Mouse (Mus musculus) forelimb bud, embryonic 11.5 days (tissue): ENCODE measurements at regions not wholly inside any gene's neighbourhood (a gene's known extent, or its start where the extent isn't known, plus 50 kb on each side); places are given as distances from the start of the nearest gene placed in this dataset.
"Not testable (repeated sequence)": the region's sequence is repeated elsewhere in the genome, so short reads cannot be mapped to it uniquely, and the experiment has no call there.

Experiments
- DNase-seq: peaks from one replicate; pipeline ENCODE4 v3.0.0-alpha.2; 2012; ENCODE audit warnings: low read depth, low spot score

DNA sequence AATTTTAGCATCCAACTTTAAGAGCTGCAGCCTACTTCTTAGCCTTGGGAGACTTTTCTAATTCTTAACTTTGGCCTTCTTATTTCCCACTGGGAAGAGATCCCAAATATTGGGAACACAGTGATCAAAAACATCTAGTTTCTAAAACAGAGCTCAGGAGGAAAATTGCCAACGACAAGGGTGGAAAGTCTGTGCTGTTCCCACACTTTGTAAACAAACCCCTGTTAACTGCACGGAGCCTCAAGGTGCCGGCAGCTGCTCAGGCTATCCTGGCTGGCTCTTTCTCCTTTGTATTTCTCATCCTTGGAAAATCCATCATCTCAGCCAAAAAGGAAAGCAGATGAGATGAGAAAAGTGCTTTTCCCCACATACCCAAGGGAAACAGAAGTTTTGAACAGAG lies 84.9 kb downstream of the Impad1 start:
- DNase-seq: no peak

DNA sequence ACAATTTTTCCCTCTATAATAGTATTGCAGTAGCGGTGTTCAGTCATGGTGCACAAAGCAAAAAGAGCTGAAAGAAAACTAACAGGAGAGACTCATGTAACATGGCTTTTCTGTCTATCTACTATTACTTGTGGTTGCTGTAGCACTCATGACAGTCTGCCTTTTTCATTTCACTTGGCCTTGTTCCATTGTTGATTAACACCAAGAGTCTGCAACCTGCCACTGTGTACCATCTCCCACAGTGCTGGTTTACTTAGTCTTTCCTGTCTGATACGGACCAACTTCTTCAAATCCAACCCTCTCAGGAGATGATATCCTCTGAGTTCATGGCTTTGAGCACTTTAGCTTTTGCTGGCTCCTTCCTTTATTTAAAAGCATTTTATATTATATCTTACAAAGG lies 94.1 kb downstream of the Impad1 start:
- no peak for DNase-seq

GRCm38 (mm10) chr4:4695413-4695812 lies 97.7 kb downstream of the Impad1 start:
- DNase-seq: no peak

GRCm38 (mm10) chr4:4686920-4687319 lies 106.2 kb downstream of the Impad1 start:
- peak; percentile 4 for DNase-seq

- no peak for DNase-seq
Measured at GRCm38 (mm10) chr4:4674607-4675006, 118.5 kb downstream of the Impad1 start.

- DNase-seq: no peak
Measured at GRCm38 (mm10) chr4:4650251-4650650, 142.9 kb downstream of the Impad1 start.

DNA sequence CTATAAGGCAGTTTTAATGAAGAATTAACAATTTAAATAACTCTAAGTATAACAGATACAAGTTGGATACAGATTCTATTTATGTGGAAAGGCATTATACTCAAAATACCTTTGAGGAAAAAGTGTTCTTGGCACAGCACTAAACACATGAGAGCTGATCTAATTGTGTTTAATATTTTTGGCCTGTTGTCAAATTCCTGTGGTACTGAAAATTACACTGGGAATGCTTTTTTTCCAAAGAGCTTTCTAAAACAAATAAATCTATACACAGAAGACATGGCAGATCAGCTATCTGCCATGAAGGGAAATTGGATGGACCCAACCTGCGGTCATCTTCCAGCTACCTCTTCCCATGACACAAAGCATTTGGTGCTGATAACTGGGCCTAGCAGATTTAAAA lies 147.9 kb downstream of the Impad1 start:
- DNase-seq: no peak

GRCm38 (mm10) chr4:4636258-4636657 lies 156.9 kb downstream of the Impad1 start:
- peak; percentile 9 for DNase-seq

- DNase-seq: no peak
Measured at GRCm38 (mm10) chr4:4635856-4636255, 157.3 kb downstream of the Impad1 start.

DNA sequence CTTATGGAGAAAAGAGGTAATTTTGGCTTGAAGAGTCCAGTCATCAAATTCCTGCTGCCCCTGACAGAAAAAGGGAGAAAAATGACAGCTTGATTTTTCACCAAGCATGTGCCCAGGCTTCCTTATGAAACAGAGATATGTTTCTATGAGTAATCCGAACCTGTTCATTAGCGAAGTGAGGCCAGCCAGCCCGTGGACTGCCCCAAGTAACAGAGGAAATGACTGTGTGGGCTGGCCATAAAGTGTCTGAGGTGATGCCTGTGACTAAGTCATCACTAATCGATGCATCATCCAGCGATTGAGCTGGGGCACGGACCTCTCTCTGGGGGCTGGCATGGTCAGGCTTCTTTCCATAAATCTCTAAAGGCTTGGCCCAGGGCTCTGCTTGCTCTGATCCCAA lies 157.8 kb downstream of the Impad1 start:
- peak; percentile 27 for DNase-seq

DNA sequence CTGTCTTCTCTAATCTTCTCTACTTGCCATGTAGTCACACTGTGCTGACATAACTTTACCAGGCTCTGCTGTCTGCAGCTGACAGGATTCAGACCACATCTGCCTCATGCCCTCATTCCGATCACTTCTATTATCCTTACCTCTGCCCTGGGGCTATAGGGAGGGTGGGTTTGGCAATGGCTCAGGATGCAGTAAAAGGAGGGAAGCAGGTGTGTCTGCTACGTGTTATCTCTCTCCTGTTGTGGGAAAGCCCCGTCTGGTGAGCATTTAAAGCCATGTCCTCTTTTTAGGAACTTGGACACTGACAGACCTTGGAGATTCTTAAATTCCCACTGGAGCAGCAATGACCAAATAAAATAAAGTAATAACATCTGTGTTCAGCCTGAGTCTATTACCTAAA lies 158.5 kb downstream of the Impad1 start:
- DNase-seq: peak; percentile 5

DNA sequence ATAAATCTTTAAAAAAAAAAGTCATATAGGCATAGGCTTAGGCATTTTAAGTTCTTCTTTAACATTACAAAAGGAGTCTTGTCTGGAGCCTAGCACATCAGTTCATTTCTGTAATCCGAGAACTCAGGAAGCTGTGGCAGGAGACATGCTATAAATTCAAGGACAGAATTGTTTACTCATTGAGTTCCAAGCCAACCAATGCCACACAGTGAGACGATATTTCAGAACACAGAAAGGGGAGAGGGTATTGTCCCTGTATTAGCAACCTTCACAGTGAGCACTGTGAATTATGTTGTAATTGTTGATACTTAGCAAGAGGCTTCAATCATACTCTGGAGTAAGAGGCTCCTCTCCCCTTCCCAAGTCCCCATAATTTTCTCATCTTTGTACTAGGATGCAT lies 162.4 kb downstream of the Impad1 start:
- no peak for DNase-seq

- no peak for DNase-seq
Measured at GRCm38 (mm10) chr4:4629251-4629650, 163.9 kb downstream of the Impad1 start.

DNA sequence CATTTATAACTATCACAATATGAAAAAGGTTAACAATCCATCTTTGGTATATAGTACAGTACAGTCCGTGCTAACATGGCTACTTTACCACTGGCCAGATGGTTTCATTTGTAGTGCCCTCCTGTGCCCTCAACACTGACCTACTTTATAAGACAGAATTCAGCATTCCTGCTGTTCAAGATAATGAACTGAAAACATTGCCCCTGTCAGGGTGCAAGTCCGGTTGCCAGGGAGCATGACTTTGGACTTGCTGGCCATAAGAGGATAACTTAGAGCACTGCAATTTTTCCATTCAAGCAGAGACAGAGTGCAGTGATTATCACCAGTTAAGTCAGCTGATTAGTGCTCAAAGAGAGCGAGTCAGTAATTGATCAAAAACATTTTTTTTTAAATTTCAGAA lies 169.3 kb downstream of the Impad1 start:
- no peak for DNase-seq

DNA sequence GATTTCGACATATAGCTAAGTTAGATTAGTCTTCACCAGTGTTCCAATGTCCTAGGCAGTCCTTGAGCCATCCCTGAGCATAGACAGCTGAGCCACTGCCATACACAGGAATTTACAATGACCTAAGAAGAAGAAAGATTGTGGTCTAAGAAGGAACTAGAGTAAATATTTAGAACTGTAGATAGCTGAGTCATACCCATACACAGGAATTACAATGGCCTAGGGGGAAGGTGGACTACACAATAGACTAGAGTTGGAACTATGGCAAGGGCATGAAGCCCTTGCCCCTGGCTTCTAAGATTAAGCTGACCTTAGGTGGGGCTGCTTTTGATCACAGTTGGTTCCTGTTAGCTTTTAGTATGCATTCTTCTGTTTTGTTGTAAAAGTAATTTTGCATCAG lies 173.0 kb downstream of the Impad1 start:
- DNase-seq: not testable (repeated sequence)

DNA sequence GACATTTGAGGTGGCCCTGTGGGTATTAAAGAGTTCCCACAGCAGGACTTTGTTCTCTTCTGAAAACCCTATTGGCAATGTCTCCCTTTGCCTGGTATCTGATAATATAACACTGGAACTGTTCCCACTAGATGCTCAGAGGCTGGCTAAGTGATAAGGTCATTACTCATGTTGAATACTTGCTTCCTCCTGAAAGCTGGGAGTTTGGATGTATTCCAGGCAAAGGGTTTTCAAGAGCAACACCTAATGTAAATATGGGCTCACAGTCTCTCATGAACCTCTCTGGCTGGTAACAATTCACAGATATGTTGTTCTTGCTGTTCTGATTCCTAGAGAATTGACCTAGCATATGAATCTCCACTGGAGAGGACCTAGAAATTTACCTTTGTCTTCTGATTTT lies 178.6 kb downstream of the Impad1 start:
- DNase-seq: no peak
